Mouse (Mus musculus) liver, postnatal 0 days (tissue): ENCODE results near the gene Mbnl2. TPM values are rescaled to one million over a fixed set of nuclear protein-coding genes. Genes with fewer than 3 reads are reported as not detected.

Source experiments
- ATAC-seq: fragments of 200-750 bp; cut with Nextera tagmentation; 2 replicates; pipeline ENCODE4 v1.8.0; 2017; ENCODE audit warnings: mild to moderate bottlenecking, moderate library complexity
- DNase-seq: peaks from one replicate; pipeline ENCODE4 v3.0.0-alpha.2; 2016
- H3K27ac ChIP-seq: fragments of 300-500 bp; sonication (generic); 2 replicates; pipeline ENCODE4 v1.5.1; 2014; ENCODE audit warnings: antibody characterized with exemption, moderate library complexity, mild to moderate bottlenecking, low read depth
- H3K27me3 ChIP-seq: fragments of 300-500 bp; sonication (generic); 2 replicates; pipeline ENCODE4 v1.6.1; 2014; ENCODE audit warnings: low read length, control low read depth, mixed read lengths; ENCODE audit not compliant: insufficient read depth
- H3K36me3 ChIP-seq: fragments of 300-500 bp; sonication (generic); replicated peaks from 2 replicates; pipeline ENCODE4 v1.6.1; 2014; ENCODE audit warnings: mild to moderate bottlenecking, control low read depth, low read length, moderate library complexity, mixed read lengths; ENCODE audit not compliant: insufficient read depth
- H3K4me1 ChIP-seq: fragments of 300-500 bp; sonication (generic); 2 replicates; pipeline ENCODE4 v1.6.1; 2014; ENCODE audit warnings: antibody characterized with exemption, mild to moderate bottlenecking, control low read depth; ENCODE audit not compliant: insufficient read depth
- H3K4me2 ChIP-seq: fragments of 300-500 bp; sonication (generic); 2 replicates; pipeline ENCODE4 v1.6.1; 2014; ENCODE audit warnings: low read depth, mild to moderate bottlenecking, low read length, moderate library complexity, mixed read lengths
- H3K4me3 ChIP-seq: fragments of 300-500 bp; sonication (generic); 2 replicates; pipeline ENCODE4 v1.5.1; 2014; ENCODE audit warnings: low read depth, low read length
- H3K9ac ChIP-seq: fragments of 300-500 bp; sonication (generic); replicated peaks from 2 replicates; pipeline ENCODE4 v1.6.1; 2014; ENCODE audit warnings: mild to moderate bottlenecking, moderate library complexity
- H3K9me3 ChIP-seq: fragments of 300-500 bp; sonication (generic); 2 replicates; pipeline ENCODE4 v1.6.1; 2016; ENCODE audit warnings: mild to moderate bottlenecking, control low read depth, low read length, mixed read lengths
- CTCF ChIP-seq: sonication (generic); IDR thresholded peaks from 2 replicates; pipeline ENCODE4 v1.5.1; 2016; ENCODE audit warnings: antibody characterized with exemption, low read depth
- EP300 ChIP-seq: IDR thresholded peaks from 2 replicates; pipeline ENCODE4 v1.6.1; 2016; ENCODE audit warnings: antibody characterized with exemption, low read depth, mild to moderate bottlenecking
- WGBS: fragments of 180-500 bp; shearing (Covaris S2); extraction: QIAGEN DNeasy Blood & Tissue Kit; methylation state at CpG from one replicate; pipeline ENCODE4 v1.1.7; 2014; ENCODE audit not compliant: insufficient replicate concordance; 5-methylcytosine and 5-hydroxymethylcytosine counted together
- polyA plus RNA-seq: library from polyadenylated mRNA; unstranded; fragments of >200 nt; fragmentation: Nextera tagmentation; extraction: Ambion mirVana; gene quantifications from 2 replicates; pipeline ENCODE4 v1.2.1, GENCODE M21; 2015

Gene Mbnl2
- polyA plus RNA-seq, 1 experiment from 2014 or later = 16.9 TPM

DNA sequence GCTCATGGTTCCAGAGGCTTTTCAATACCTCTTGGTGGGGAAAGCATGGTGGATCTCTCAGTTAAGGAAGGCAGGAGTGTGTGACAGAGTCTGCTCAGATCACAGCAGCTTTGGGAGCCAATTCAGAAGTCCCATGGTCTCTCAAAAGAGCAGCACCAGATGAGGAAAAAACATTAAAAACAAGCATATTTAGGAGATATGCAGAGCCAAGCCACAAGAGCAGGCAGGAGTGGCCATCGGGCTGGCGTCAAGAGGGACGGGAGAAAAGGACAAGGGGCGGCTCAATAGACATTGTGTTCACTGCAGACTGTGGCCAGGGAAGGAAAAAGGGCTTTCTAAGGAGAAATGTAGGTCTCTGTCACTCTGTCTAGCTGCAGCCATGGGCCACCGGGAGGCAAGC is 40.3 kb downstream of the Mbnl2 start:
- TF ChIP-seq EP300 (no peak), CTCF (no peak)
- no peak overlapping the region for H3K4me3 ChIP-seq
- 74% methylated on average over 5 of the region's 5 CpGs for WGBS

DNA sequence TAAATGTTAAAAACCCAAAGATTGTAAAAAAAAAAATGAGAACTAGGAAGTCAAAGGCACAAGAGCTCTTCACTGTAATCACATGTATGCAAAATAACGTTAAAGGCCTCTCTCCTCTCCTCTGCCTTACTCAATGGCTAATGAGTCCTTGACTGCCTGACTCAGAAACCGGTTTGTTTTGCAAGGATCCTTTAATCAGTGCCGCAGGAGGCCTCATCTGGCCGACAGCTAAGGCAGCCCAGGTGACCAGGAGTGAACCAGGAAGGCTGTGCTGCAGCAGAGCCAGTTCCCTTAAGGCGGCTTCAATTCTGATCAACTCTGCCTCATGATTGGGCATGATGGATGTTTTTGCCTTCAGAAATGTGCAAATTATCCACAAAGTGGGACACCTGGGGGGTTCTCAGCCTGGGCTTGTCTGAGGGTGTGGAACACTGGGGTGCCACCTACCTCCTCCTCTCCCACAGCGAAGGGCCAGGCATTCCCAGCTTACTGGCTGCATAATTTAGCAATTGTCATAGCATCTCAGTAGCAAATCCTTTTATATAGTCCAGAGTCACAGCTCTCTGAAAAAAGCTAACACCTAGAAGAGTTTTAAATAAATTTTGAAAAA is 43.0 kb downstream of the Mbnl2 start:
- ATAC-seq (no peak), DNase-seq (no peak)
- WGBS = 54% methylated on average over 6 of the region's 6 CpGs
- Histone ChIP-seq H3K27ac (no peak overlapping the region), H3K27me3 (no peaks in the 10 kb centered on the region), H3K9me3 (no peaks in the 10 kb centered on the region), H3K4me1 (peaks cover 12% of the 10 kb centered on the region), H3K36me3 (no peaks in the 10 kb centered on the region), H3K4me2 (no peak overlapping the region), H3K9ac (no peak overlapping the region), H3K4me3 (no peak overlapping the region)
- TF ChIP-seq CTCF (no peak), EP300 (no peak)

More for the DNA sequence above, 40.3 kb downstream of the Mbnl2 start:
- no peaks in the 10 kb centered on the region for H3K9me3 ChIP-seq
- ATAC-seq (no peak), DNase-seq (no peak)
- no peak overlapping the region for H3K4me2 ChIP-seq
- no peaks in the 10 kb centered on the region for H3K36me3 ChIP-seq
- no peaks in the 10 kb centered on the region for H3K27me3 ChIP-seq
- no peak overlapping the region for H3K9ac ChIP-seq
- H3K27ac ChIP-seq = no peak overlapping the region
- peaks cover 21% of the 10 kb centered on the region for H3K4me1 ChIP-seq

DNA sequence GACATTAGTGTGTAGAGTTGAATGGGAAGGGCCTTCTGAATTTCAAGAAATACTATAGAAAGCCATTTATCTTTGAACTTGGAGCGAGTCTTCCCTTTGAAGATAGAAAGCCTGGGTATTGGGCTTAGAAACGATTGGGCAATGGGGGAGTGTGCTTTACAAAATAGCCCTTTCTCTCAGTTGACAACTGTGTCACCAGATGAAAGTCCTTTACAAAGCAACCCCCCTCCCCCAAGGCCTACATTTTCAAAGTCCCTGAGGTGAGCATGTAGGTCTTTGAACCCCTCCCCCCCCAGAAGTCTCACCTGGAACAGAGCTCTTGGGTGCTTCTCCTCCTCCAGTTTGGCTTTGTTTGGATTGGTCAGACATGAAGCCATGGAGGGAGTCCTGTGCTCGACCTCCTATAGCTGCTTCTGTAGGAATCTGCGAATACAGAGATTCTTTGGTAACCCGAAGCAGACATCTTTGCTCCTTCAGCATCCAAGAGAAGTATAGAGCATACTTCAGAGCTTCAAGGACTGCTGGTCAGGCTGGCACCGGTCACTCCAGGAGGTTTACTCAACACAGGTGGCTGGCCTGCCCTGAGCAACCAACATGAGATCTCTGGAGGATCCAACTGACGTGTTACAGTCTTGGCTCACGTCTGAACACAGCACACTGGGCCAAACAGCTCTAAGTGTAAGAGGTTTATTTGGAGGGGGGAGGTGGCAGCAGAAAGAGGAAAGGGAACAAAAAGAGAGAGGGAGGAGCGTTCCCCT is 43.7 kb downstream of the Mbnl2 start:
- Histone ChIP-seq H3K36me3 (no peaks in the 10 kb centered on the region), H3K4me1 (peaks cover 12% of the 10 kb centered on the region), H3K9ac (no peak overlapping the region), H3K27ac (no peak overlapping the region), H3K4me2 (no peak overlapping the region), H3K9me3 (no peaks in the 10 kb centered on the region), H3K27me3 (no peaks in the 10 kb centered on the region), H3K4me3 (no peak overlapping the region)
- ATAC-seq (peak; percentile 64), DNase-seq (no peak)
- no peak for TF ChIP-seq CTCF
- no peak for TF ChIP-seq EP300
- WGBS = 64% methylated on average over 9 of the region's 9 CpGs

DNA sequence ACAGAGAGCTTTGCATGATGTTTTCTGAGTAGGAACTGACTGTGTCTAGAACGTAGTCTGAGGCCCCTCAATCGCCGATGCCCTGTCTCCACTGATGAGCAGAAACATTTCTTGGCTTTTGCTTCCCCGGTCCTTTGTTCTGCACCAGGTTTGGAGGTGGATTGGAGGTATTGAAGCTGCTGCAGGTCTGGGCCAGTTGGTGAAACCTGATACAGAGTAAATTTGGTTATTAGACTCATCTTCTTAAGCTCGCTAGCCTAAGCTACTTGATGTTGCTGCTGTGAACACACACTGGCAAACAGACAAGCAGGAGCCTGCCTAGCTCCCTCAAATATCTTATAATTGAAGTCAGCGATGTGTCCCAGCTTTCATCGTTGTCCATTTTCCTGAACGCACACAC is 46.6 kb downstream of the Mbnl2 start:
- H3K4me3 ChIP-seq = no peak overlapping the region
- ATAC-seq = no peak
- no peak for DNase-seq
- no peaks in the 10 kb centered on the region for H3K36me3 ChIP-seq
- no peak overlapping the region for H3K27ac ChIP-seq
- H3K9ac ChIP-seq = no peak overlapping the region
- TF ChIP-seq CTCF = no peak
- no peak for TF ChIP-seq EP300
- H3K4me1 ChIP-seq = peaks cover 25% of the 10 kb centered on the region
- H3K27me3 ChIP-seq = no peaks in the 10 kb centered on the region
- H3K9me3 ChIP-seq = no peaks in the 10 kb centered on the region
- H3K4me2 ChIP-seq = no peak overlapping the region
- WGBS = 85% methylated on average over 8 of the region's 8 CpGs

DNA sequence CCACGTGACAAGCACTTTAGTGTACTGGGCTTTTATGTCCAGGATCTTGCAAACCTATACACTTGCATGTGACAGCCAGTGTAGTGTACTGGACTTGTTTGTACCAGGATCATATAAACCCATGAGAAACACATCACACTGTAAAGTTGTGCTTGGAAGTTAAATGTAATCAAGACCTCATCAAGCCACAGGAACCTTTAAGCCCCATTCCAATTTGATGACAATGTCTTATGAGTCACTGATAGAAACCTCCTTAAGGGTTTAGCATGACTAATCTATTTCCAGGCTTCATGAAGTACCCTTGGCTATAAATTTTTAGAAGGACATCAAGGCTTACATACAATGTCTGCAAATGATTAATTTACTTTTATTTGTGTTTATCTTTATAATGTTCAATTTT is 47.6 kb downstream of the Mbnl2 start:
- TF ChIP-seq EP300 = no peak
- no peak for TF ChIP-seq CTCF
- Histone ChIP-seq H3K27me3 (no peaks in the 10 kb centered on the region), H3K36me3 (0 out of 2 replicates have a peak, but pooled peaks cover 2% of the 10 kb centered on the region), H3K27ac (no peak overlapping the region), H3K4me2 (no peak overlapping the region), H3K9me3 (no peaks in the 10 kb centered on the region), H3K9ac (no peak overlapping the region), H3K4me3 (no peak overlapping the region), H3K4me1 (peaks cover 22% of the 10 kb centered on the region)
- 56% methylated on average over 1 of the region's 1 CpGs for WGBS
- DNase-seq = no peak
- ATAC-seq = no peak

DNA sequence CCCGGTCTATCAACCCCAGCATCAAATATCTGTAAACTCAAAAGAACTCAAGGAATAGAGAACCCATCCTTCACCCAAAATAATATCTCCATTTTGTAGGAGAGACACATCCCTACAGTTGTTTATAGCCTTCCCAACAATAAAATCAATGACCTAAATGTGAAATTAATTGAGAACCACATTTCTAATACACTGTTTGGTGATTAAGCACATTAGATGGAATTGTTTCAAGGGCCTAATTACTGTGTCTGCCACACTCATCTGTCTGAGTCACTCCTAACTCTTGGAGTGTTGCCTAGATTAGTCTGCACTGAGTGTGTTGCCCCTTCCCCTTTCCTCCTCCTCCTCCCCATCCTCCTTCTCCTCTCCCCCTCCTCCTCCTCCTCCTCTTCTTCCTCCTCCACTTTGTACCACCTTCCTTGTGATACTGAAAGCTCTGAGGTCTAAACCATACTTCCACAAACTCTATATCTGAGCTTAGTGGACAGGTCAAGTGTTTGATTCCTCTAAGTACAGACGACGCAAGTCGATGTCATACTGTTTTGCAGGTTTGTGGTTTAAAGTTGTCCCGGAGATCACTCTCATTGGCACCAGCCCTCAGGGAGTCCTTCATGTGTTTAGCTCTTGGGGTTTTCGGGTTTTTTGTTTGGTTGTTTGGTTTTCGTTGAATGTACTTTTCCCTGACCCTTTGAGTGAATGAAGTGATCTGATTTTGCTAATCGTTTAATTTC is 48.8 kb downstream of the Mbnl2 start:
- no peak overlapping the region for H3K4me2 ChIP-seq
- H3K9ac ChIP-seq = no peak overlapping the region
- H3K4me1 ChIP-seq = peaks cover 16% of the 10 kb centered on the region
- no peak overlapping the region for H3K4me3 ChIP-seq
- no peak overlapping the region for H3K27ac ChIP-seq
- TF ChIP-seq CTCF = no peak
- TF ChIP-seq EP300 = no peak
- peaks cover 6% of the 10 kb centered on the region; the same call in 1 of the 2 replicates for H3K36me3 ChIP-seq
- no peak for DNase-seq
- no peaks in the 10 kb centered on the region for H3K27me3 ChIP-seq
- 57% methylated on average over 8 of the region's 8 CpGs for WGBS
- ATAC-seq = no peak
- H3K9me3 ChIP-seq = no peaks in the 10 kb centered on the region
